Mouse (Mus musculus): Measurements from ENCODE around the gene Rasal2. TPM values are rescaled to one million over a fixed set of nuclear protein-coding genes. Genes with fewer than 3 reads are reported as not detected.
A peak's percentile ranks its signal among the peaks of the same experiment; 100 is the strongest.

Rasal2 gene
- polyA plus RNA-seq, 1 experiment from 2014 or later = 42.4 TPM

DNA sequence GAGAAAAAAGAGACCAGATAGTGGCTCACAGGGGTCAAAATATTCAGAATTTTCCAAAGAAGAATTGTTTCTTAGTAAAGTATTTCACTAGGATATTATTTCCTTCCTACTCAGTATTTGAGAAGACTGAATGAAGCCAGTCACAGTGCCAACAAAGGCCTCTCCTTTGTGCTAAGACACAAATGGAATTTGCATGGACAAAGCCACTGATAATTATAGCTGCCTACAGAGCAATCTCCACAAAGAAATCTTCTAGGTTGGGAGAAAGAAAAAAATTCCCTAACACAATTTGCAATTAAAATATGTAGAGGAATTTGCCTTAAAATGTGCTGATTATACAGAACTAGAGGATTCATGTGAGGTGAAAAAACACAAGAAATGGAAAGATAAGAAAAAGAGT, 258.6 kb downstream of the Rasal2 start:
- no peak for ATAC-seq (ENCODE audit: low FRiP score, low read depth)

DNA sequence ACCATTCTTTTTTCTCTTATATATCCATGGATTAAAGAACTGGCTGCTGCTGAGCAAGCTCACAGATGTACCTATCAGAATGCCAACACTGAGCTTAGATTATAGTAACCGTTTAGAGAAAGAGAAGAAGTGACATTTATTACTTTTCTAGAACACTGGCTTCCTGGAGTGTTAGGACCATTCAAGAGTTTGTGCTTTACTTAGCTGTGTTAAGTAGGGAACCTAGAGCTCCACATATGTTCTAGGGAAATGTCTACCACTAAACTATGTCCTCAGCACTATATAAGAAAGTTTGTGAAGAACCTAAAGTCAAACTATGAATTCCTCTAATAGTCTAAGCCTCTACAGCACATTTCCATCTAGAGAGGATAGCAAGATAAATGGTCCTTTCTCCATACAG, 262.3 kb downstream of the Rasal2 start:
- Histone ChIP-seq H3K9ac (no peak overlapping the region), H3K4me2 (no peak overlapping the region), H3K36me3 (peaks cover 22% of the 10 kb centered on the region), H3K4me1 (replicated peaks) (no peaks in the 10 kb centered on the region), H3K27ac (replicated peaks) (no peak overlapping the region), H3K27me3 (no peaks in the 10 kb centered on the region), H3K4me3 (no peak overlapping the region), H3K9me3 (no peaks in the 10 kb centered on the region)
- ATAC-seq (ENCODE audit: low FRiP score, low read depth) = no peak
- WGBS = 87% methylated on average over 1 of the region's 1 CpGs

More for the DNA sequence above, 258.6 kb downstream of the Rasal2 start:
- H3K36me3 ChIP-seq = peaks cover 21% of the 10 kb centered on the region; the same call in 1 of the 2 replicates
- no peak overlapping the region for H3K4me3 ChIP-seq
- H3K27me3 ChIP-seq = no peaks in the 10 kb centered on the region
- H3K27ac ChIP-seq (replicated peaks) = no peak overlapping the region
- H3K4me2 ChIP-seq = no peak overlapping the region
- H3K4me1 ChIP-seq (replicated peaks) = no peaks in the 10 kb centered on the region
- no peak overlapping the region for H3K9ac ChIP-seq
- H3K9me3 ChIP-seq = no peaks in the 10 kb centered on the region

DNA sequence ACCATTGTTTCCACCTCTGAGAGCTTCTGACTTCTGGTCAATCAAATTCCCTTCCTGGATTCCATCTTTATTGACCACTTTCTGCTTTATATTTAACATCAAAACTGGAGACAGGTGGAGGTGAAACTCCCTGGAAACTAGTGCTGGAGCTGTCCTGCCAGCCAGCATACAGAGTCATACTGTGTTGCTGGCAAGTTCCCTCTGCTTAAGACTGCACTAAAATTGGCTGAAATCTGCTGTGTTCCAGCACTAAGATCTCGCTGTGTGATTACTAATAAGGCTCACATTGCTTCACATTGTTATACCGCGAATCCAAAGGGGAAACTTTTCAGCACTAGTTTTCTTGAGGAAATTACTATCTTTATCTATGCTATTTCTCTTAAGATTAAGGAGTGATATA, 267.8 kb downstream of the Rasal2 start:
- Histone ChIP-seq H3K4me2 (no peak overlapping the region), H3K4me1 (replicated peaks) (no peaks in the 10 kb centered on the region), H3K9me3 (no peaks in the 10 kb centered on the region), H3K36me3 (peaks cover 25% of the 10 kb centered on the region), H3K4me3 (no peak overlapping the region), H3K27ac (replicated peaks) (no peak overlapping the region), H3K9ac (no peak overlapping the region), H3K27me3 (no peaks in the 10 kb centered on the region)
- WGBS = 89% methylated on average over 3 of the region's 3 CpGs
- no peak for ATAC-seq (ENCODE audit: low FRiP score, low read depth)

DNA sequence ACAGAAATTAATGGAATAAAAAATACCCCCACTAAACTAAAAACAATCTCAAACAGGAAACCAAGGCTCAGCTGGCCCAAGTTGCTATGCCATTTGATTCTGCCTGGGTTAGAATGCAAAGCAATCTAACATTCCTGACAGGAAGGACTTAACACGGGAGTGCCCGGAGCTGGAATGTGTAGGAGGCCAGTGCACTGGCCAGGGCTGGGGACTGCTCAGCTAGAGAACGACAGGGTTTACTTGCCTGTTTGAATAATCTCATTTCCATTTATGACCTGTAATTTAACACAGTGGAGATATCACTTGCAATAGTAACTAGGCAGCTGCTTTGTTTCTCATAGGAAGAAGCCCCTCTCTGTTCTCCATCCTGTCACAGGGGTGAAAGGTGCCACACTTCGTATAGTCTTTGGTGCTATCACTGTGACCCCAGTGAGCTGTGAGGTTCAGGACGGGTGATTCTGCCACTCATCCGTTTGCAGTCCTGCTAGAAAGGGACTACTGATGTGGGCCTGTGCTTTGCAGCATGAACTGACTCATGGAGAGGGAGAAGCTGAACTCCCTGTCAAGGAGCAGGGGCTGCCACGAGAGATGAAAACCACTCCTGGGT, 269.0 kb downstream of the Rasal2 start:
- Histone ChIP-seq H3K9me3 (no peaks in the 10 kb centered on the region), H3K27ac (replicated peaks) (no peak overlapping the region), H3K4me1 (replicated peaks) (no peaks in the 10 kb centered on the region), H3K36me3 (peaks cover 29% of the 10 kb centered on the region), H3K4me3 (no peak overlapping the region), H3K27me3 (no peaks in the 10 kb centered on the region), H3K9ac (no peak overlapping the region), H3K4me2 (no peak overlapping the region)
- no peak for ATAC-seq (ENCODE audit: low FRiP score, low read depth)
- 43% methylated on average over 7 of the region's 7 CpGs for WGBS

DNA sequence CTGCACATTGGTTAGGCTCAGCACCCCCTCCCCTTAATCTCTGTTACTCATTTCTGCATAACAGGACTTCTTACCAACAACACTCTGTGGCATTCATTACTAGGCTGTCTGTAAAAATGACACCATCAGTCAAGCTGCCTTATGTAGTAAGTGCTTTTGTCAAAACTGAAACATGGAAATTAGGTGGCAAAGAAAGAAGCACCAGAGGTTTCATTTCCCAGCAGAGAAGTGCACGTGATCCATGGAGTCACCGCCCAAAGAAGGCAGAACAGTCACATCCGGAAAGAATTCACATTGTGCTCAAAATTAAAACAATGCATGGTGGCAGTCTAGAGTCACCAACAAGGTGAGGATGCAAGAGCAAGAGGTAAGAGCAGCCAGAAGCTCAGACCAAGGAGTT, 271.4 kb downstream of the Rasal2 start:
- no peak for ATAC-seq (ENCODE audit: low FRiP score, low read depth)
- H3K9ac ChIP-seq = no peak overlapping the region
- H3K27me3 ChIP-seq = no peaks in the 10 kb centered on the region
- no peaks in the 10 kb centered on the region for H3K4me1 ChIP-seq (replicated peaks)
- H3K4me2 ChIP-seq = no peak overlapping the region
- 86% methylated on average over 3 of the region's 3 CpGs for WGBS
- H3K4me3 ChIP-seq = no peak overlapping the region
- H3K27ac ChIP-seq (replicated peaks) = no peak overlapping the region
- no peaks in the 10 kb centered on the region for H3K9me3 ChIP-seq
- H3K36me3 ChIP-seq = peaks cover 16% of the 10 kb centered on the region

DNA sequence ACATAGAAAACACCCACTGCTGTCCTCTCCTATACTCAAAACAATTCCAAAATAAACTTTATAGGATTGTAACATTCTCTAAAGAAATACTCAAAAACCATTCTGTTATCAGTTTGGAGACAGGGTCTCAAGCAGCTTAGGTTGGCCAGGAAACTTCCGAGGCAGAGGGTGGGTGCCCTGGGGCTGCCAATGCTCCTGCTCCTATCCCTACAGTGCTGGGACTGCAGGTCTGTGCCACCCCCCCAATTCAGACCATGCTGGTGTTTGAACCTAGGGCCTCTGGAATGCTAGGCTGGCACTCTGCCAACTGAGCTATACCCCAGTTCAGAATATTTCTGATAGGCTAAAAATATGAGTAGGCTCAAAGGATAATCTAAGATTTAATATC, 274.5 kb downstream of the Rasal2 start:
- Histone ChIP-seq H3K4me3 (no peak overlapping the region), H3K27me3 (no peaks in the 10 kb centered on the region), H3K4me2 (no peak overlapping the region), H3K9me3 (no peaks in the 10 kb centered on the region), H3K4me1 (replicated peaks) (no peaks in the 10 kb centered on the region), H3K27ac (replicated peaks) (no peak overlapping the region), H3K9ac (no peak overlapping the region), H3K36me3 (peaks cover 11% of the 10 kb centered on the region)
- no peak for ATAC-seq (ENCODE audit: low FRiP score, low read depth)
- WGBS = 85% methylated on average over 1 of the region's 1 CpGs

DNA sequence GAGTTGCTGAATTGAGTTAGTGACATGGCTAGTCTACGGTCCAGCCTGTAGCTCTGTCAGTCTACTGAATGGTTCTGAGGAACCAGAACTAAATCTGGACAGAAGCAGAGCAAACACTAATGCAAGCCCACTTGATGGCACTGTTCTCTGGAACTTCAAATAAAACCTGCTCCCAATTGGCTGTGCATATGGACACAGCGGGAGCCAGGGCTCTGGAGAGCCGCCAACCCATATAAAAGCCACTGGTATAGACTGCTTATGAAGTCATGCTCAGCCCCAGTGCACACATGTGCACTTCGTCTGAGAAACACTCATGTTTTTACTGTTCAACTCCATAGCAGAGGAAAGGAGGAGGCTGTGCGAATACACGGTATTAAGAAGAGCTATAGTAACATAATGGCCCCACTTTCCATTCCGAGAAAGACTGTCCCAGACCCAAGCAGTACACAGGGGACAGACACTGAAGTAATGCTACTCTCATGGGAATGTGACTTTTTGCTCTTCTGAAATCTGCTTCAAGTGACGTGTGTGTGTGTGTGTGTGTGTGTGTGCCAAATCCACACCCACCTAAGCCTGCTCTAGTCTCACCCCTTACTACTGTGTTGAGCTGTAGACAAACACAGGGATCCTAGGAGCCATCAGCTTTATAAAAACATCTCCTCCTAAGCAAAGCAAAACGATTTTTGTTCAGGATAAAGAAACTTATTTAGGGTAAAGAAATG, 275.1 kb downstream of the Rasal2 start:
- Histone ChIP-seq H3K9ac (no peak overlapping the region), H3K27me3 (no peaks in the 10 kb centered on the region), H3K9me3 (no peaks in the 10 kb centered on the region), H3K4me1 (replicated peaks) (no peaks in the 10 kb centered on the region), H3K4me3 (no peak overlapping the region), H3K36me3 (peaks cover 11% of the 10 kb centered on the region), H3K4me2 (no peak overlapping the region), H3K27ac (replicated peaks) (no peak overlapping the region)
- 72% methylated on average over 9 of the region's 9 CpGs for WGBS
- ATAC-seq (ENCODE audit: low FRiP score, low read depth) = peak; percentile 61; the same call in 1 of the 2 replicates

DNA sequence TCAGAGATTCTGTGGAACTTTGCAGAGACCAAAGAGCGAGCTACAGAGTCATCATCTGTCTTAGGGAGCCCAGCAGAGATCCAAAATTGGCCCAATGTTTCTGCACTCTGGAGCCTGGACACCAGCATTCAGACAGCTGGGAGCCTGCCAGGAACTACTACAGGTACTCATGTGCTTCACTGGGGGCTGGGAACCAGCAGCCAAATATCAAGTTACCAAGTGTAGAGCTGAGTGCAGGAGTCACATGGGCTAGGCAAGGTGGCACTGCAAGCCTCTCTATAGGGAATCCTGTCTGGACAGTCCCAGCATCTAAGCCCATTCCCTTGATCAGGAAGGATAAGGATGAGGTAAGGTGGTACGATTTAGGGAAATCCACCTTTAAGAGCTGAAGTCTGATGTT, 284.2 kb downstream of the Rasal2 start:
- Histone ChIP-seq H3K4me1 (replicated peaks) (no peaks in the 10 kb centered on the region), H3K9me3 (no peaks in the 10 kb centered on the region), H3K27ac (replicated peaks) (no peak overlapping the region), H3K36me3 (peaks cover 8% of the 10 kb centered on the region; the same call in 1 of the 2 replicates), H3K4me2 (no peak overlapping the region), H3K9ac (no peak overlapping the region), H3K27me3 (no peaks in the 10 kb centered on the region), H3K4me3 (no peak overlapping the region)
- no peak for ATAC-seq (ENCODE audit: low FRiP score, low read depth)
- 96% methylated on average over 2 of the region's 2 CpGs for WGBS

DNA sequence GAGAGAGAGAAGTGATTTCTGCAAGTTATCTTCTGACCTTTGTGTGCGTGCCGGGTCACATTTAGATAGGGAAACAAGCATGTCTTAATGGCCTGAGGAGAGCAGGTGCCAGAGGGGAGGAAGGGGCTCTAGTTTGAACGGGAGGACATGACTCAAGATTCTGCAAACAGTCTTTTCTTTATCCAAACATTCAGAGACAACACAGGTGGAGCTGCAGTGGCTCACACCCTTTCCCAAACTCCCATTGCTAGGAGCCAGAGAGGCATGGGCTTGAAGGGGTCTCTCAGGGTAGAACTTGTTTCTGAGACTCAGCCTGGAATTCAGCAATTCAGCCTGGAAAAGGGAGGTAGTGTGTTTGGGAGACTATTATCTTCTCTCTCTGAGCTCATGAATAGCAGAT, 288.6 kb downstream of the Rasal2 start:
- ATAC-seq (ENCODE audit: low FRiP score, low read depth) = no peak
- H3K4me1 ChIP-seq (replicated peaks) = no peaks in the 10 kb centered on the region
- H3K4me2 ChIP-seq = no peak overlapping the region
- H3K27me3 ChIP-seq = no peaks in the 10 kb centered on the region
- no peak overlapping the region for H3K4me3 ChIP-seq
- no peak overlapping the region for H3K9ac ChIP-seq
- WGBS = 92% methylated on average over 3 of the region's 3 CpGs
- no peak overlapping the region for H3K27ac ChIP-seq (replicated peaks)
- H3K9me3 ChIP-seq = no peaks in the 10 kb centered on the region
- peaks cover under 1% of the 10 kb centered on the region; the same call in 1 of the 2 replicates for H3K36me3 ChIP-seq

DNA sequence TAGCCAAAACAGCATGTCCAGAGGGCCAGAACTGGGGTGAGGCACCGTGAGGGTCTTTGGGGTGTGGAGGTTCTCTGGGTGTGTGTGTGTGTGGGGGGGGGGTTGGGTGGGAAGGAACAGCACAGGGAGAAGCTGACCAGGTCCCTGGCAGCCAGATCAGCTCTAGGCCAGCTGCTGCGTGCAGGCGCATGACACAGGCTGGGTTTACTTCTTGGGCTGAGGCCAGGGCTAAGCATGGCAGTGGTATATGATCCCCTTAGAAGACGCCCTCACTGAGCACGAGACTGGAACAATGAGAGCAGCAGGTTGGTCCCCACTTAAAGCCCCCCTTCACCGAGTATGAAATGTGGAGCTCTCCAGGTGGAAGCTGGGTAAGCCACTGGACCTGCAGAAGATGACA, 293.2 kb downstream of the Rasal2 start:
- H3K9ac ChIP-seq = no peak overlapping the region
- H3K9me3 ChIP-seq = no peaks in the 10 kb centered on the region
- H3K27ac ChIP-seq (replicated peaks) = no peak overlapping the region
- no peak overlapping the region for H3K4me3 ChIP-seq
- 81% methylated on average over 6 of the region's 6 CpGs for WGBS
- no peaks in the 10 kb centered on the region for H3K36me3 ChIP-seq
- H3K4me2 ChIP-seq = no peak overlapping the region
- no peaks in the 10 kb centered on the region for H3K27me3 ChIP-seq
- ATAC-seq (ENCODE audit: low FRiP score, low read depth) = no peak
- H3K4me1 ChIP-seq (replicated peaks) = no peaks in the 10 kb centered on the region

DNA sequence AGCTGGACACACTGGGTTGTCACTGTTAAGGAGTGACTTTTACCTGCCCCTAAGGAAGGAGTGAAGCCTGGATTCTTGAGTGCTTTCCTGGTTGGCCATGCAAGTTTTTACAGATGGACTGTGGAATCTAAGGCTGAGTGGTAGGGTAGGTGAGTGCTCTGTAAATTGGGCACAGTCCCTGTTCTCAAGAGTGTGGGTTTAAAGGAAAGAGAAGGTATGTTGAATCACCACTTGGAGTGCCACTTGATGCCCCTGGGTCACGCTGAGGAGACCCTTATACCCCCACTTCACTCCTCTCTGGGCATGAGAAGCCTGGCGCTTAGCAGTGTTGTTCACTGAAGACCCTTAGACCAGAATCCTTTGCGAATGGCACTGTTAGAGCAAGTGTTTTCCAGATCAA, 295.0 kb downstream of the Rasal2 start:
- ATAC-seq (ENCODE audit: low FRiP score, low read depth) = no peak
- Histone ChIP-seq H3K36me3 (no peaks in the 10 kb centered on the region), H3K4me2 (no peak overlapping the region), H3K9ac (no peak overlapping the region), H3K4me1 (replicated peaks) (no peaks in the 10 kb centered on the region), H3K9me3 (no peaks in the 10 kb centered on the region), H3K4me3 (no peak overlapping the region), H3K27ac (replicated peaks) (no peak overlapping the region), H3K27me3 (no peaks in the 10 kb centered on the region)
- WGBS = 82% methylated on average over 3 of the region's 3 CpGs

DNA sequence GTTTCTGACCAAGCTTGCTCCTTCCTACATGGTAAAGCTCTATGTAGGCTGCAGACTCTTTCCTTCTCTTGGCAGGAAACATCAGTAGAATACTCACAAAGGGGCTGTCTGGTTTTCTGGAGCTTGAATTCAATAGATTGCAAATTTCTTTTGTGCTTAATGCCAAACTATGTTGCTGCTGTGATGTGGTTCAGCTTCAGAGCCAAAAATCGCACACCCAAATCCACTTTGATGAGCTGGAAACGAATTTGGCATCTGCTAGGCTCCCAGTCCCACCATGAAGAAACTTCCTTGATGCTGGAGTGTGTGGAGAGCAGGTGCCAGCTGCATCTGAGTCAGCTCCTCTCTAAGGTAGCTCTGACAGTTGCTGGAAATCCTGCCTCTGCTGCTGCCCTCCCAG, 297.9 kb downstream of the Rasal2 start:
- Histone ChIP-seq H3K9ac (no peak overlapping the region), H3K4me3 (no peak overlapping the region), H3K9me3 (no peaks in the 10 kb centered on the region), H3K27me3 (no peaks in the 10 kb centered on the region), H3K4me2 (no peak overlapping the region), H3K27ac (replicated peaks) (no peak overlapping the region), H3K4me1 (replicated peaks) (no peaks in the 10 kb centered on the region), H3K36me3 (no peaks in the 10 kb centered on the region)
- ATAC-seq (ENCODE audit: low FRiP score, low read depth) = no peak
- WGBS = 74% methylated on average over 2 of the region's 2 CpGs

Data from hindbrain, embryonic 15.5 days (tissue).